Mouse (Mus musculus): ENCODE measurements at regions not wholly inside any gene's neighbourhood (a gene's known extent, or its start where the extent isn't known, plus 50 kb on each side); places are given as distances from the start of the nearest gene placed in this dataset.
A peak's percentile ranks its signal among the peaks of the same experiment; 100 is the strongest.

DNA sequence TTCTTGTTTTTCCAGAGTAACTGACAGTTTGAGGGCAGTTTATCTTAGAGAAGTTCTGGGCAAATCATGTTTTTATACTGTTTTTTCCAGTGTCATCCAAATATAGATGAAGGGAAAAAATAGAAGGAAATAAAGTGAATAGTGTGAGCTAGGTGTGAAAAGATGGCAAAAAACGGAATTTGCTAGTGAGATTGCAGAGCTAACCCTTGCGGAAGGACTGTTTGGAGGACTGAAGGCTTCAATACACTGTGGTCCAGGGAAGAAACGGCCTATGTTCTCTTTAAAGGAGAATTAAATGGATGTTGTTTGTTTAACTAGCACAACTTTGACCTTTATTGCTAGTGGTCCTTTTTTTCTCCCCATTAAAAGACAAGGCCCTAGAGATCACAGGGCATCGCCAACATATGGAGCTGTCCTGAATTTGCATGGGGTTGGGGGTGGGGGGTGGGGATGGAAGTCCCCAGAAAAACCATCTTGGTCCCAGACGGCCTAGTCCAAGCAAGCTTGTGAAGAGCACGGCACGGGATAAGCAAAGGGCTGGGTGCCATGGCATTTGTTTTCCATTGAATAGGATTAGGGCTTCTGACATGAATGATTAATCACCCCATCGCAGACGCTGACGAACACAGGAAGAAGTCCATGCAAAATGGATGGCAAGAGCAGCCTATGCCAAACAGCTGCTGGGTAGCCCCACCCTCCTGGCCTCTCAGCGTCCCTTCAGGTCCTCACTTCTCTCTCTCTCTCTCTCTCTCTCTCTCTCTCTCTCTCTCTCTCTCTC, 480.0 kb downstream of the Nuf2 start:
- DNase-seq (ENCODE audit: low spot score) = no peak

DNA sequence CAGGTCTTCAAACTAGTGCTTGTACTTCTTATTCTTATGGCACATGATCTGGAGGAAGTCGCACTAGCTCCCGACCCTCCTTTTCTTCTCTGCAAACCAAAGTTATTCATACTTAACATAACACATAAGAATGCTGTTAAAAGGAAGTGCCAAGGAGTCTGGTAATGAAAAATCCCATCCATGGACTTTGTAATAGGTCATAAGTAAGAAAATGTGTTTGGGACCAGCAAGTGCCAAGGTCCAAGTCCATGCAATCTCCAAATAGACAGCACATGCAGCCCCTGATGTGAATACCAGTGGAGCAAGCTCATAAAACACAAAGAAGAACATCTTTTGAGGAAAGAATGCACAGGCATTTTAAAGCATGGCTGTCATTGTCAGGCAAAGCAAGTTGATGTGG, 481.4 kb downstream of the Nuf2 start:
- DNase-seq (ENCODE audit: low spot score) = no peak

DNA sequence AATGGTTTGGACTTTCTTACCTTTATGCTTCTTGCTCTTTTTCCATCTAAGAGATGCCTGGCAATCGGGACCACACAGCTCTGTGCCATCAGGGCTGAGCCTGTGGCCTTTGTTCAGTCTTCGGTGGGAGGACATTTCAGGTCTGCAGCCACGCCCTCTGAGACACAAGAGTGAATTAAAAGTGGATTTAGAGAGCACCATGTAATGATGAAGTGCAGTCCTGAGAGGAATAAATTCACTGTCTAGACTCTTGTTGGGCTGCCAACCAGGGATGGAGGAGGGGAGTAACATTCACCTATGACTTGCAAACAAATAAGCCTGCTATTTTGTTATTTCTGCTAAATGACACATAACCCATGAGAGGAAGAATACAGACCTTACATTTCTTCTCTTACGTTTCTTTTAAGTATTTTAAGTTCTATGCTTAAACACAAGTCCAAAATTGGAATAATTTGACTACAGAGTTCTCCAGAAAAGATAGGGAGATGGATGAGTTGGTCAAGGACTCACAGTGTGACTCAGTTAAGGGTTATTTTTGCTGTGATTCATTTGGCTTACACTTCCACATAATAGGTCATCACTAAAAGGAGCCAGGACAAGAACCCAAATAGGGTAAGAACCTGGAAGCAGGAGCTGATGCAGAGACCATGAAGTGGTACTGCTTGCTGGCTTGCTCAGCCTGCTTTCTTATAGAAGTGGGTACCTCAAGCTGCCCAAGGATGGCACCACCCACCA, 484.3 kb downstream of the Nuf2 start:
- DNase-seq (ENCODE audit: low spot score) = no peak

DNA sequence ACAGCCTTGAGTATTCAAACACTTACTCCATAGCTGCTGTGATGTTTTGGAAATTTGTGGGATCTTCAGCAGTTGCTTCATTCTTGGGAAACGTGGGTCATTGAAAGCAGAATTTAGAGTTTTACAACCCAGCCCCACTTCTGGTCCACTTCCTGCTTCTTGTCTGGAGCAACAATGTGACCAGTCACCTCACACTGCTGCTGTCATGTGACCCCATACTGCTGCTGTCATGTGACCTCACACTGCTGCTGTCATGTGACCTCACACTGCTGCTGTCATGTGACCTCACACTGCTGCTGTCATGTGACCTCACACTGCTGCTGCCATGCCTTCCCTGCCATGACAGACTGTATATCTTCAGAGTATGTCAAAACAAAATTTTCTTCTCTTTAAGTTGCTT, 497.7 kb downstream of the Nuf2 start:
- DNase-seq (ENCODE audit: low spot score) = no peak

DNA sequence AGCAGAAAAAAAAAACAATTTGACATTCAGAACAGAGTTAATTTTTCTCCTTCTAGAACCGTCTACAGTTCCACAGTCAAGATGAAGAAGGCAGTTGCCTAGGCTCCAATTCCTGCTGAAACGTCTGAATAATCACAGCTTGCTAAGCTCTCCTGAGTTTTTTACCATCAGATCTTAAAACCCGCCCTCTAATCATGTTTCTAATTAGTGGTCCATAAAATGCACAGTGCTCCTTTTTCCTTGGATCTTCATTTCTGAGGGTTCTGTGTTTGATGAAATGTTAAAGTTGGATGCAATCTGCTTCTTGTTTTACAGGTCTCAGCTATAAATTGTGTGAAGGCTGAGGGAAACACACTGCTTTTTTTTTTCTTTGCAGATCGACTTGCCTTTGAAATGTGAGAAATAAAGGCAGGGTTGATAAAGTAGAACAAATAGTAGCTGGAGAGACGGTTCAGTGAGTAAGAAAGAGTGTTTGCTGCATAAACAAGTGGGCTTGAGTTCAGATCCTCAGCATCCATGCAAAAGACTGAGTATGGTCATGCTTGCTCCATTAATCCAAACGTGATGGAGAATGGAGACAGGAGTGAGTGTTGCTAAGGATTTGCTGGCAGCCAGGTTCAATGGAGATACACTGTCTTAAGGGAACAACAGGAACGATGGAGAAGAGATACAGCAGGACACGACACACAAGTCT, 499.3 kb downstream of the Nuf2 start:
- no peak for DNase-seq (ENCODE audit: low spot score)

DNA sequence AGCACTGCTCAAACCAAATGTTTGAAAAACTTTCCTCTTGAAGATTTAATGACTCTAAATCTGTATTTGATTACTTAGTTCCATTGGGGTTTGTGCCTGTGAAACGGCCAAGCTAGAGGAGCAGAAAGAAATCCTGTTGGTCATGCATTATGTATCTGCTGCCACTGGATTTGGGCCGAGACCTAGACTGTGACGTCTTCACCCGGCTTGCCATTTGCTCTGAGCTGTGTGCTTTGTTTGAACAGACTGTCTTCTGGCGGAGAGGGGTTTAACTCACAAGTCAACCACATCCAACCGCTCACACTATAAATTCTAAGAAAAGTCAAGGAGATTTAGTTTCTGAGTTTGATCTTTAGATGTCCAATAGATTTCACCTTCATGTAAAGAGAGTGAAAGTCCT, 503.6 kb downstream of the Nuf2 start:
- DNase-seq (ENCODE audit: low spot score) = no peak

DNA sequence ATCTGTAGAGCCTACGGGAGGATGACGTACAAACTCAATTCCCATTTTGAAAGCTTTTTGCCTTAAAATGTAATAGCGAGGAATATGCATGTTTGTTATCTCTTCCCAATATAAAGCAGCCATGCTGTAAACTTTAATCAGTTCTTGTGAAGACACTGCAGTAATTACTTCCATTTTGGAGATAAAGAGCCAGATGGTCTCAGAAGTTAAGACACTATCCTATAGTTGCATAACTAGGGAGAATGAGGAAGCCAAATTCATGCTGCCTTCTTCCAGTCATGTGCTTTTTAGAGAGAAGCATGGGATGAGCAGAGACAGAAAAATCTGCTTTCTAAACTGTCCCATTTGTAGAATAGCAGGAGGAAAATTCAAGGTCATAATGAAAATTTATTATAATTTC, 504.0 kb downstream of the Nuf2 start:
- no peak for DNase-seq (ENCODE audit: low spot score)

DNA sequence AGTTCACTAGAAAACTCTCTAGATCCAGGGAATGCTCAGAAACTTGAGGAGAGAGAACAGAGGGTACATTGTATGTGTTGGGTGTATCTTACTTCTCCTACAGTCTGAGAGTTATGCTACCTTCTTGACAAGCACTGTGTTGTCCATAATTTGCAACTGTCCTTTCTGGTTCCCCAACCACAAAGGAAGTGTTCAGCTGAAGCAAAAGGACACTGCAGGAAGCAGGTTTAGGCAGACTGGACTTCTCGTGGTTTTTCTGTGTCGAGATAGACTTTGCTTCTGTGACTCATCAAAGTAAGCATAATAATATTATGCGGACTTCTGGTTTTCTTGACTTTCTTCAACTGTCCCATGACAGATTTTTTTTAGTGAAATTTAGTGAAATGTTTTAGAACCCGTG, 506.7 kb downstream of the Nuf2 start:
- no peak for DNase-seq (ENCODE audit: low spot score)

DNA sequence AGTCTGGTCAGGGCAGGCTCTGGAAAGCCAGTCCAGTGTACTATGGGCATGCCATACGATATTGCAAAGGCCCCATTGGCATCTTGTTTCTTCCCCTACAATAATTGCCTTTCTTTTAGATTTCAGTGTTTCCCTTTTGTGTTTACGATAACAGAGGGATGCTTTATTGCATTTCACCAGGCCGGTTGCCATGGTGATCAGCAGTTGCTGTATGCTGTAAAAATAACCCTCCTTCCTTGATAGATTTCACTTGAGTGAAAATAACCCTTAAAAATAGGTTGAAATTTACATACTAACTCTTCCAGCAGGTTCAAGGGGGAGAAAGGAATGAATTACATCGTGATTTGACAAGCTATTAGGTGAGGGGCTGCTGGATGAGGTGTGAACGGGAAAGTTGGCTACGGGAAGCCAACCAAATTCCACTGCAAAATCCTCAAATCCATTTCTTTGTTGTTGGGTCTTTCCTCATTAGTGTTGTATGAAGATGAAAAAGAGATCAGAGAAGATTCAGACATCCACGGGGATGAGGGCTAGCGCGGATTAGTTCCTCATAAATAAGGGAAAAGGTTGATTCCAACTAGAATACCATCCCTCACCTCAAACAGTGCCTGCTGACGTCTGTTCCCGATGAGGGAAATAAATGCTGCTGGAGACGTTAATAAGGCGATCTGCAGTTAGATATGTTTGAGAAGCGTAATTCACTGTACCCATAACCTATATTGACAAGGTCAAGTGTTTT, 539.6 kb downstream of the Nuf2 start:
- DNase-seq (ENCODE audit: low spot score) = peak; percentile 51

DNA sequence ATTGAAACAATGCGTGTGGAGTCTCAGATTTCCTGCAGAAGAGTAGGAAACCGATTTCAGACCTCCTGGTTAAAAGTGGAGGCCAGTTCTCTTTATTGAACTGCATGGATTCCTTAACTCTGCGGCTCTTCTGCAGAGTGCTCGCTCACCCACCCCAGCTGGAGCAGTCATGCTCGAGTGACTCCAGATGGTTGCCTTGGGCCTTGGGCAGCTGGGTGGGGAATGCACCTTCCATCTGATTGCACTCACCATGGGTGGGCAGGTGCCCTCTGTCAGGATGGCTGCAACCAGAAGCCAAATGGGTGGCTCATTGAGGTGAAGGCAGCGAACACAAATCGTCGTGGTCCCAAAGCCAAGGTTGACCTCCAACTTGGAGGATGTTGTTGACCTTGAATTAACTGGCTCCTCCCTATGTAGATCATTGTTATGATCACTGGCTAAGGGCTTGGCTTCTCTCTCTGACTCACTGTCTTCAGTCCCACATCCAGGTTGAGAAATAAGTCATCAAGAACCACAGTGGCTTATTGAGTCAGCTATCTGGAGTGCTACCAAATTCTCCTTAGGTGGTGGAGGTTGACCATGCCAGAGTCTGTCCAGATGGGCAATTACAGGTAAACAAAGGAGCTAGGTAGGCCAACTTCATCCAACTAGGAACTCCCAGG, 543.1 kb upstream of the Pbx1 start:
- no peak for DNase-seq (ENCODE audit: low spot score)

DNA sequence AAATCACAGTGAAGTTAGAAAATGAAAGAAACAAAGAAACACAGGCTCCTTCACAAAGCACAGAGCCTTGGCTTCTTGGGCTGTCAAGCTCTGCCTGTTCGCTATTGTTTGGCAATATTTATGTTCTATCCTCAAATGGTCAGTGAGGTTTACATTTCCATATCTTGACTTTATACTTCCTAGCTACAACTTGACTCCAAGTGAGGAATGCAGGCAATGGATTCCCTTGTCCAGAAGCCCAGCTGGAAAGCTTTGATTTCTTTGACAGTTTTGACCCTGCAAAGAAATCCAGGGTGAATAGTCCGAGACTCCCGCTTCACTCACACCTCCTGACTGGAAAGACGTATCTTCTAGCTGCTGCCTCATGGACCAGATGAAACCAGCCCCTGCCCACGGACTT, 537.3 kb upstream of the Pbx1 start:
- no peak for DNase-seq (ENCODE audit: low spot score)

DNA sequence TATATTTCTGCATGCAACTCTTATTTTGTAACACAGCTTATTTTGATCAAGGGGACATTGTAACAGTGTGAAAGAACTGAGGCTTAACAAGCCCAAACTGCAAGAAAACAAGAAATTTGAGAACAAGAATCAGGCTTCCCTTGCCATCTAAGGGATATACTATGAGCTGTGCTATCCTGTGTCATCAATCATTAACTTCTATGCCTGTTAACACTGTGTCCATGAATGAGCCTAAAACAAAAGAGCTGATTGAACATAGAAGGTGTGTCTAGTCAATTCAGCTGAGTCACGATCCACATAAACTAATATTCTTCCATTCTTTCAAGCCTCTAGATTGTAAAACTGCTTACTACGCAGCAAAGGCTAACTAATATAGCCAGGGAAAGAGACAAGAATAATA, 535.3 kb upstream of the Pbx1 start:
- DNase-seq (ENCODE audit: low spot score) = no peak

DNA sequence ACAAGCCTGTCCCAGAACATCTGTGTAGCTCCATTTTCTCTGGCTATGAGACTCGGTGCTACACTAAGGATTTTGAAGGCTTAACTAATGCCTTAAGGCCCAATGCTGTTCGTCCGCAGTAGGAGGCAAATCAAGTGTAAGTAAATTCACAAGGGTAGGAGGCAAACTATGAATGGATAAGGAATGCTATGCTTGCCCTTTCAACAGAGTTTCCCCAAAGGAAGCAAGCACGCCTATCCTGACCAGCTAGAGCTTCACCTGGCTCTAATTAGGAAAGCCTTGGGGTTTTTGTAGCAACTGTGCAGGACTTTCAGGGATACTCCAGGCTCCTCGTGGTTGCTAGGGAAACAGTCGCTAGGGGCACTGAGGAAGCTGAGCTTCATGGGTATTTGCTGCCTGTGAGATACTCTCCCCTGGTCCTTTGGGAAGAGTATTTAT, 532.4 kb upstream of the Pbx1 start:
- no peak for DNase-seq (ENCODE audit: low spot score)

DNA sequence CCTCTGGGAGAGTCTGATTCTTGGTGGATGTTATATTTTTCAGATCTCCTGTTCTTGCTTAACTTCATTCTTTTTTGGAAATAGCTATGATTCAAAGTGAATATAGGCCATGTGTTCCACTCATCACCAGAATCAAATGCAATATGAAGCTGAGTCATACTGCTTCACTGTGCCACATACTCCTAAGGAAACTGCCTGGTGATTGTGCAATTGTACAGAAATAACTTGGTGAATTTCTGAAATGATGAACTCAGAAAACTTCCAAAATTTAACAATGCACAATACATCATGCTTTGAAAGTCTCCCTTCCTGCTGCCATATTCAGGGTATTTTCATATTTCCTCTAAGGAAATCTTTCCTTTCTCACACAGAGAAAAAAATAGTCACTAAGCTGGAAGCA, 518.9 kb upstream of the Pbx1 start:
- peak; percentile 21 for DNase-seq (ENCODE audit: low spot score)

DNA sequence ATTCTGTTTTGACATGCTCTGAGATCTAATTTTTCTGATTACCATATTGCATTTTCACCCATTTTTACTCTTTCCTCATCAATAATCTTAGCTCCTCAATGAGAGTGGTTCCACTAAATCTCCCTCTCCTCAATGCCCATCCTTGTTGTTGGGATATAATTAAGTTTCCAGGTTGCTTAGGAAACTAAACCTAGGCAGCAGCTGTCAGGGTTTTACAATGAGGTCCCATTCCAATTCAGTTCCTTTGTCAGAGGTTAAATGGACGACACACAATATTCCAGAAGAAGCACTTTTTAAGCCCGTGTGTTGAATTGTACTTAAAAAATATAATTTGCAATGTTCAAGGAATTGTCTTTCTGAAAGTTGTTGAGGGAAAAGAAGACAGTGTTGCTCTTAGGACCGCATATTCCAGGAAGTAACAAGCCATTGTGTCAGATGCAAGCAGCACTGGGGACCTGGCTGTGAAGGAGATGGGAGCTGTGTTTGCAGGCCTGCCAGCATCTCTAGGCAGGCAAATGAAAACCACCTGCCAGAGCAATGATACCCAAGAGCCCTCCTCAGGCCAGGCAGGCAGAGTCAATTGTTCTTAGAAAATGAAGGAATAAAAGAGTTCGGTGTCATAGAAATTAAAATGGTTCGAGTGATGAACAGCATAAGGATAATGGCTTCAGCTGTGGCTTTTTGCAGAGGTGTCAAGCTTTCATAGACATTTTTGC, 492.2 kb upstream of the Pbx1 start:
- DNase-seq (ENCODE audit: low spot score) = no peak

DNA sequence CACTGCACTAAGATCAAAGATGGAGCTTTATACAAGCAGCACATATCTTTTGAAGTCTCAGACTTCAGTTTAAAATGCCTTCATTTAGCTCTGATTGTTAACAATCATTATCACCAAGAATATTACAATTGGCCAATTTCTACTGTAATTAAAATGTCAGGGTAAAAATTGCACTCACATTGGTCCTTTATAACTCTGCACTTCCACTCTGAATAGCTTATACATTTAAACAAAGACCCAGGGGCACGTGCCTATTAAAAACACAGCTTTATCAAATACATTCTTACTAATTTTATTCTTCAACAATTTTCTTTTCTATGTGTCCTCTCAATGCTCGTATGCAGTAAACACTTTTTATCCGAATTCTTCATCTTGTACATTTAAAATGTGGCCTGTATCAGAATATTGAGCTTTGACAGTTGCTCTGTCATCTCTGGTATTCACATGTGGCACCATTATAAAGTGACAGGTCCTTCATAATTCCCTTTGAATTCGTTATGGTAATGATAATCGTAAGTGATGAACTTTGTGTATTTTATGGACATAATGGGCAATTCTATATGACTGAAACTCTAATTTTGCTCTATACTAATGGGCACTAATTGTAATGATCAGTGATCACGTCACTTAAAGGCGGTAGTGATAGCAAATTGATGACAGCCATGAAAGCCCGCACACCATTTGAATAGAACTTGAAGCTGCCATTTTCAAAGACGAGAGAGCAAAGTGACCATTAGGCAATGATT, 486.4 kb upstream of the Pbx1 start:
- DNase-seq (ENCODE audit: low spot score) = no peak

DNA sequence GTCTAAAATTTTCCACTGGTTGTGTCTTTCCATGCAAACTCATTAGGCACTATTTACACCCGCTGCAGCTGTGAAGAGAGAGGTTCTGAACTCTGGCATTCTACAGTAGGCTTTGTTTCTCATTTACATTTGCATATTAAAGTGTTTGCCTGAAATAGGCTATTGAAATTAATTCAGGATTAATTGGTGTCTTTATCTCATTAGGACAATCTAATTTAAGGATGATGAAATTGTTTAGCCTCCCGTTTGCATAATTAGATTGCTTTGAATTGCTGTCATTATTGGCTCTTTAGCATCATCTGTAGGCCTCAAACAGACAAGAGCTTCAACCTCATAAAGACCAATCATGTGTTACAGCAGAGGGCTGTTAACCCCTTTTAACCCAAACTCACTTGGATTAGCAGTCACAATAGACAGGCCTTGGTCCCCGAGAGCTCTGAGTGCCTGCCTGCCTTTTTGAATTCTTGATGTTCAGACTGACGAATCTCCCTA, 476.7 kb upstream of the Pbx1 start:
- DNase-seq (ENCODE audit: low spot score) = no peak

DNA sequence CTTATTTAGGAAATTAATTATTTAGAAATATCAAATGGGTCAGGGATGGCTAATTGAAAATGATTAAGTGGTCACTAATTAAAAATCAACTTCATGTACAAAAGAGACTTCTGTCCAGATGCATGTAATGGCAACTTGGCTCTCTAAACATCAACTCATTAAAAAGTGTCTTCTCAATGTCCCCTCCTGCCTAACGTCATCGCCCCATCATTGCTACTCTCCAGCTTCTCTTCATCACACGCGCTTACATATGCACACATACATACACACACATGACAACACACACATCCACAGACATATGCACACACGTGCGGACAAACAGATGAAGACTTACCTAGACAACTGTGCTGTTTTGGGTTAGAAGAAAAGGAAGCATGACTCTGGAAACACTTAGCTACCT, 476.1 kb upstream of the Pbx1 start:
- DNase-seq (ENCODE audit: low spot score) = no peak

DNA sequence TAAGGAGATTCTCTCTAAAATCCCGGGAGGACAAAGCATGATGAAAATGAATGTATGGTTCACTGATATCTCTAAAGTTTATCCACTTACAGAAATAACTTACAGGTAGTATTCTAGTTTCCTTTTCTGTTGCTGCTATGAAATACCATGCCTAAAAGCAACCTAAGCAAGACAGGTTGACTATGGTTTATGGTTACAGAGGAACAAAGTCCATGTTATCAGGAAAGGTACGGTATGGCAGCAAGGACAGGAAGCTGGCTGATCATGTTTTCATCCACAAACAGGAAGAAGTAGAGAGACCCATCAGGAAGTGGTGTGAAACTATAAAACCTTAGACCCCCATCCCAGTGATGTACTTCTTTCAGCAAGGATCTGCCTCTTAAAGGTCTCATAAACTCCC, 466.4 kb upstream of the Pbx1 start:
- no peak for DNase-seq (ENCODE audit: low spot score)

DNA sequence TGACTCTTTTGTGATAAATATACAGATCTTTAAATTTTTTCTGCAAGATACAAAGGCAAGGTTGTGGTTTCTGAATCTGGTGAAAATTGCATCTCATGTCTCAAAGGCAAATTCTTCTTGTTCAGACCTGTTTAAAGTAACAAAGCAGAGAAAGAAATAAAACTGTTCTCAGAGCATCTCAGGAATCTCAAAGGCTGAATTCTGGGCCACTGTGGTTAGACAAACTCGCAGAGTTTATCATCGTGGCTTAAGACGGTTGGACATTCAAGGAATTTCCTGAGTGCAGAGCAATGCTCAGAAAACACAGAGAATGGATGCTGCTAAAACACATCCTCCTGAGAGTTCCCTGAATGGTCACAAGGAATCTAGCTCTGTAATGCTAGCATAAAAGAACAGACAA, 429.5 kb upstream of the Pbx1 start:
- DNase-seq (ENCODE audit: low spot score) = no peak
